Mouse (Mus musculus): ENCODE measurements around the gene Gpx2. TPM values are rescaled to one million over a fixed set of nuclear protein-coding genes. Genes with fewer than 3 reads are reported as not detected.
A peak's percentile ranks its signal among the peaks of the same experiment; 100 is the strongest.

Gpx2 gene
- total and polyA plus RNA-seq, 3 experiments = not detected

DNA sequence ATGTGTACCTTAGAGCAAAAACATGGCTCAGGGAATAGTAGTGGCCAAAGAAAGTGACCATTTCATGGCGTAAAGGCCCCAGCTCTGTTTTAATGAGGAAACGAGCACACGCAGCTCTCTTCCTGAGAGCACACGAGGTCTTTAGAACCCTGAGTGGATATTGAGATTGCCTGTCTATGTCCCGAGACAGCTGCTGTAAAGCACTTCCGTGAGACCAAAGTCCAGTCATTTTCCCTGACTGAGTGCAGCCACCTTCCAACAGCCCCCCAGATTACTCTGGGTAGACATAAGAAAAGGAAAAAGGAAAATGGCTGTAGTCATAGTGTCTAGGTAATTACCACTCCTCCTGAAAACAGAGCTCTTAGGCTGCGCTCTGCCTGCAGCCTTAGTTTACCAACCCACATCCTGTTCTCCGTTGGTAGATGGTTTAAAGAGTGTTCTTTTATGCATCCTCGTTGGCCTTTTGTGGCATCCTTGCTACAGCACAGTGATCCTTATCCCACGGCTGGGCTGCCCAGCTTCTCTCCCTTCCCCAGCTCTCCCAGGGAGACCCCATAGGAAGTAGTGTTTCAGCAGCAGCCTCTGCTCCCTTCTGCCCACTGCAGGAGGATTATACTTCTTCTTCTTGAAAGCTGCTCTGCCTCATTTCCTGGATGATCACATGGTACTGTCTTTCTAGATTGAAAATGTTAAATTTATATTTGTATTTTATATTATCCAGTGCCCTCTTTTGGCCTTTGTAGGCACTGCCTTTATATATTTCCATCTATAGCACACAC is 16.9 kb downstream of the Gpx2 start:
- H3K4me1 ChIP-seq (ENCODE audit: control insufficient read depth in 1 of 2, insufficient read depth in 2 of 2, low read length in 2 of 2) = peaks cover 5 to 14% of the 10 kb centered on the region in 2 experiments
- H3K36me3 ChIP-seq (ENCODE audit: control insufficient read depth in 1 of 2, insufficient read depth in 2 of 2, low read length in 2 of 2) = peaks cover 7 to 20% of the 10 kb centered on the region in 2 experiments; a peak in 3 of 4 replicates
- no peak for TF ChIP-seq MAFK (IDR thresholded peaks at IDR 0.05; ENCODE audit: borderline replicate concordance, low read depth, low read length)
- no peak for TF ChIP-seq MYC (IDR thresholded peaks at IDR 0.05; ENCODE audit: low read depth, low read length)
- TF ChIP-seq NELFE (IDR thresholded peaks at IDR 0.05; ENCODE audit: low read depth, low read length) = no peak
- TF ChIP-seq RCOR1 (IDR thresholded peaks at IDR 0.05; ENCODE audit: low read depth, low read length) = no peak
- TF ChIP-seq ETS1 (IDR thresholded peaks at IDR 0.05; ENCODE audit: low read depth, low read length) = no peak
- no peak for TF ChIP-seq TCF12 (IDR thresholded peaks at IDR 0.05; ENCODE audit: low read depth, low read length)
- no peak for TF ChIP-seq CHD2 (IDR thresholded peaks at IDR 0.05; ENCODE audit: low read length)
- no peak for TF ChIP-seq E2F4 (IDR thresholded peaks at IDR 0.05; ENCODE audit: borderline replicate concordance, low read depth, low read length)
- TF ChIP-seq HCFC1 (IDR thresholded peaks at IDR 0.05; ENCODE audit: low read depth, low read length) = no peak
- TF ChIP-seq CHD1 (IDR thresholded peaks at IDR 0.05; ENCODE audit: low read depth, low read length) = no peak
- peak in 1 of 3 experiments; percentile 3; a peak in 1 of 6 replicates for TF ChIP-seq CTCF (IDR thresholded peaks at IDR 0.05 in 2 of 3, conservative IDR thresholded peaks at IDR 0.05 in 1 of 3; ENCODE audit: control insufficient read depth in 1 of 3, insufficient read depth in 1 of 3, low read depth in 2 of 3, low read length in 3 of 3, poor library complexity in 1 of 3, severe bottlenecking in 1 of 3)
- no peak for TF ChIP-seq ZC3H11A (IDR thresholded peaks at IDR 0.05; ENCODE audit: low read depth, low read length)
- no peak for TF ChIP-seq ZMIZ1 (IDR thresholded peaks at IDR 0.05; ENCODE audit: low read depth, low read length)
- TF ChIP-seq USF1 (IDR thresholded peaks at IDR 0.05; ENCODE audit: low read depth, low read length) = peak; percentile 55; the same call in 1 of the 2 replicates
- peak; percentile 23 for TF ChIP-seq RAD21 (IDR thresholded peaks at IDR 0.05; ENCODE audit: low read depth, low read length)
- TF ChIP-seq MAX (IDR thresholded peaks at IDR 0.05; ENCODE audit: low read length) = no peak
- TF ChIP-seq MYB (IDR thresholded peaks at IDR 0.05; ENCODE audit: low read depth, low read length) = no peak
- no peak for TF ChIP-seq TBP (IDR thresholded peaks at IDR 0.05; ENCODE audit: low read depth, low read length)
- no peak for TF ChIP-seq UBTF (IDR thresholded peaks at IDR 0.05; ENCODE audit: borderline replicate concordance, insufficient read depth, low read depth, low read length)
- H3K9me3 ChIP-seq (replicated peaks; ENCODE audit: insufficient read depth, low read length) = no peaks in the 10 kb centered on the region
- no peak overlapping the region for H3K9ac ChIP-seq (ENCODE audit: control insufficient read depth, low read depth, low read length, poor library complexity, severe bottlenecking)
- H3K79me2 ChIP-seq (ENCODE audit: control insufficient read depth, insufficient read depth, low read length, poor library complexity) = no peaks in the 10 kb centered on the region
- H3K27me3 ChIP-seq (ENCODE audit: control insufficient read depth in 1 of 2, insufficient read depth in 2 of 2, low read length in 2 of 2) = no peaks in the 10 kb centered on the region
- no peak for DNase-seq (ENCODE audit: low read depth, low spot score)
- no peak overlapping the region for H3K27ac ChIP-seq (ENCODE audit: control insufficient read depth, low read depth, low read length)
- H3K4me3 ChIP-seq (ENCODE audit: control insufficient read depth in 1 of 2, insufficient read depth in 1 of 2, low read depth in 2 of 2, low read length in 2 of 2) = no peak overlapping the region

DNA sequence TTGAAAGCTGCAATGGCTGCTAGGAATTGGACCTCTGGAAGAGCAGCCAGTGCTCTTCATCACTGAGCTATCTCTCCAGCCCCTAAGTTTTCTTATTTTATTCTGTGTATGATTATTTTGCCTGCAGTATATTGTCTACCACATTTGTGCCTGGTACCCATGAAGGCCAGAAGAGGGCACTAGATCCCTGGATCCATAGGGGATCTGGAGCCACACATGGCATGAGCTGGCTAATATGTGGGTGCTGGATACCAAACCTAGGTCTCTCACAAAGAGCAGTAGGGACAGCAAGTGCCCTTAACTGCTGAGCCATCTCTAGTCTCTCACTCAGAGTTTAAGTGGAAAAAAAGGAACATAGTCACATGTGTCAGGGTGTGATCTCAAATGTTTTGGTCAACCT is 17.5 kb downstream of the Gpx2 start:
- H3K4me3 ChIP-seq (ENCODE audit: control insufficient read depth in 1 of 2, insufficient read depth in 1 of 2, low read depth in 2 of 2, low read length in 2 of 2) = no peak overlapping the region
- no peak overlapping the region for H3K9ac ChIP-seq (ENCODE audit: control insufficient read depth, low read depth, low read length, poor library complexity, severe bottlenecking)
- DNase-seq (ENCODE audit: low read depth, low spot score) = no peak
- 0 out of 2 replicates have a peak, but pooled peaks cover 1% of the 10 kb centered on the region for H3K79me2 ChIP-seq (ENCODE audit: control insufficient read depth, insufficient read depth, low read length, poor library complexity)
- no peaks in the 10 kb centered on the region for H3K27me3 ChIP-seq (ENCODE audit: control insufficient read depth in 1 of 2, insufficient read depth in 2 of 2, low read length in 2 of 2)
- peaks cover 7 to 20% of the 10 kb centered on the region in 2 experiments; a peak in 3 of 4 replicates for H3K36me3 ChIP-seq (ENCODE audit: control insufficient read depth in 1 of 2, insufficient read depth in 2 of 2, low read length in 2 of 2)
- H3K27ac ChIP-seq (ENCODE audit: control insufficient read depth, low read depth, low read length) = no peak overlapping the region
- TF ChIP-seq USF1 (IDR thresholded peaks at IDR 0.05; ENCODE audit: low read depth, low read length) = no peak
- TF ChIP-seq SMC3 (IDR thresholded peaks at IDR 0.05; ENCODE audit: low read depth, low read length) = 0 out of 2 replicates have a peak, but pooled peaks have one; percentile 9
- peak; percentile 25 to 34 (median 32); a peak in 4 of 6 replicates for TF ChIP-seq CTCF (IDR thresholded peaks at IDR 0.05 in 2 of 3, conservative IDR thresholded peaks at IDR 0.05 in 1 of 3; ENCODE audit: control insufficient read depth in 1 of 3, insufficient read depth in 1 of 3, low read depth in 2 of 3, low read length in 3 of 3, poor library complexity in 1 of 3, severe bottlenecking in 1 of 3)
- H3K4me1 ChIP-seq (ENCODE audit: control insufficient read depth in 1 of 2, insufficient read depth in 2 of 2, low read length in 2 of 2) = peaks cover 5 to 14% of the 10 kb centered on the region in 2 experiments
- no peaks in the 10 kb centered on the region for H3K9me3 ChIP-seq (replicated peaks; ENCODE audit: insufficient read depth, low read length)

Measured in MEL (cell line).